1 mouse cellular context compared by ENCODE assay signal in the genomic region with DNA sequence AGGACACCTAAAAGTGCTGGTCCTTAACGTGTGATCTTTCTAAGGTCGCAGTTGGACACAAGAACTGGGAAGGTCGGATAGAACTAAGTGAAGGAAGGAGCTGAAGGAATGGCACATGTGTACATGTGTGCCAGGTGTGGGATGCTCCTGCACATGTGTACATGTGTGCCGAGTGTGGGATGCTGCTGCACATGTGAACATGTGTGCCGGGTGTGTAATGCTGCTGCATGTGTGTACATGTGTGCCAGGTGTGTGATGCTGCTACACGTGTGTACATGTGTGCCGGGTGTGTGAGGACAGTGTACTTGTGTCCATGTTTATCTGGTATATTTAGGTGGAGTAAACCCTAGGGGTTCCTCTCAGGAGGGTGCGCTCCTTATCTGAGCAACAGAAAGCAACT.
TF ChIP-seq lines count a peak whose summit lies in the region.

No protein-coding gene starts in this region.

TF ChIP-seq in MEL, 35 proteins besides CTCF, POLR2A, EP300 and RAD21 (continued from another document):
- TF ChIP-seq BHLHE40 (IDR thresholded peaks at IDR 0.05; ENCODE audit: borderline replicate concordance, low read depth, low read length) = no peak
- TF ChIP-seq GATA1 (IDR thresholded peaks at IDR 0.05; ENCODE audit: low read depth, low read length) = 0 out of 2 replicates have a peak, but pooled peaks have one; percentile 62
- no peak for TF ChIP-seq JUND (IDR thresholded peaks at IDR 0.05; ENCODE audit: low read depth, low read length)
- TF ChIP-seq UBTF (IDR thresholded peaks at IDR 0.05; ENCODE audit: borderline replicate concordance, insufficient read depth, low read depth, low read length) = no peak
- peak; percentile 36; the same call in 1 of the 2 replicates for TF ChIP-seq POLR2AphosphoS2 (IDR thresholded peaks at IDR 0.05; ENCODE audit: low read length)
- TF ChIP-seq TCF12 (IDR thresholded peaks at IDR 0.05; ENCODE audit: low read depth, low read length) = 0 out of 2 replicates have a peak, but pooled peaks have one; percentile 22
- TF ChIP-seq KAT2A (conservative IDR thresholded peaks at IDR 0.05; ENCODE audit: low read depth, low read length) = no peak
- TF ChIP-seq ZMIZ1 (IDR thresholded peaks at IDR 0.05; ENCODE audit: low read depth, low read length) = no peak
- no peak for TF ChIP-seq TAL1 (IDR thresholded peaks at IDR 0.05; ENCODE audit: low read length)
- TF ChIP-seq POLR2AphosphoS5 (IDR thresholded peaks at IDR 0.05; ENCODE audit: borderline replicate concordance, low read depth, low read length) = peak; percentile 93; the same call in 1 of the 2 replicates
- peak; percentile 45; the same call in 1 of the 2 replicates for TF ChIP-seq ETS1 (IDR thresholded peaks at IDR 0.05; ENCODE audit: low read depth, low read length)
- no peak for TF ChIP-seq USF2 (IDR thresholded peaks at IDR 0.05; ENCODE audit: borderline replicate concordance in 1 of 2, insufficient read depth in 1 of 2, low read depth in 1 of 2, low read length in 2 of 2)
- TF ChIP-seq MAFK (IDR thresholded peaks at IDR 0.05; ENCODE audit: borderline replicate concordance, low read depth, low read length) = no peak
- TF ChIP-seq MXI1 (IDR thresholded peaks at IDR 0.05; ENCODE audit: low read depth, low read length) = no peak; the same call in 1 of the 2 replicates
- TF ChIP-seq NRF1 (IDR thresholded peaks at IDR 0.05; ENCODE audit: insufficient read depth, low read depth, low read length, poor library complexity, severe bottlenecking) = no peak
- TF ChIP-seq SMC3 (IDR thresholded peaks at IDR 0.05; ENCODE audit: low read depth, low read length) = no peak
- TF ChIP-seq RCOR1 (IDR thresholded peaks at IDR 0.05; ENCODE audit: low read depth, low read length) = no peak
- no peak for TF ChIP-seq CHD2 (IDR thresholded peaks at IDR 0.05; ENCODE audit: low read length)
- no peak for TF ChIP-seq ZKSCAN1 (IDR thresholded peaks at IDR 0.05; ENCODE audit: low read depth, low read length)
- TF ChIP-seq ZC3H11A (IDR thresholded peaks at IDR 0.05; ENCODE audit: low read depth, low read length) = no peak
- TF ChIP-seq MYC (IDR thresholded peaks at IDR 0.05; ENCODE audit: low read depth, low read length) = no peak
- TF ChIP-seq ELF1 (IDR thresholded peaks at IDR 0.05; ENCODE audit: low read depth, low read length) = no peak
- no peak for TF ChIP-seq E2F4 (IDR thresholded peaks at IDR 0.05; ENCODE audit: borderline replicate concordance, low read depth, low read length)
- no peak for TF ChIP-seq CHD1 (IDR thresholded peaks at IDR 0.05; ENCODE audit: low read depth, low read length)
- no peak for TF ChIP-seq ZNF384 (IDR thresholded peaks at IDR 0.05; ENCODE audit: low read depth, low read length)
- TF ChIP-seq MAX (IDR thresholded peaks at IDR 0.05; ENCODE audit: low read length) = no peak
